Mouse (Mus musculus) neural tube, embryonic 12.5 days (tissue): ENCODE results near the gene Apc2. TPM values are rescaled to one million over a fixed set of nuclear protein-coding genes. Genes with fewer than 3 reads are reported as not detected.

Source experiments
- ATAC-seq: fragments of 200-750 bp; cut with Nextera tagmentation; 2 replicates; pipeline ENCODE4 v1.8.0; 2017; ENCODE audit warnings: low read depth, mild to moderate bottlenecking, moderate TSS enrichment, moderate library complexity; ENCODE audit not compliant: low FRiP score
- H3K27ac ChIP-seq: fragments of 300-500 bp; sonication (generic); 2 replicates; pipeline ENCODE4 v1.5.1; 2016
- H3K27me3 ChIP-seq: fragments of 300-500 bp; sonication (generic); replicated peaks from 2 replicates; pipeline ENCODE4 v1.6.1; 2016; ENCODE audit warnings: mild to moderate bottlenecking
- H3K36me3 ChIP-seq: fragments of 300-500 bp; sonication (generic); 2 replicates; pipeline ENCODE4 v1.6.1; 2016; ENCODE audit warnings: mild to moderate bottlenecking
- H3K4me1 ChIP-seq: fragments of 300-500 bp; sonication (generic); 2 replicates; pipeline ENCODE4 v1.6.1; 2016
- H3K4me2 ChIP-seq: fragments of 300-500 bp; sonication (generic); replicated peaks from 2 replicates; pipeline ENCODE4 v1.6.1; 2016; ENCODE audit warnings: mild to moderate bottlenecking
- H3K4me3 ChIP-seq: fragments of 300-500 bp; sonication (generic); 2 replicates; pipeline ENCODE4 v1.5.1; 2016
- H3K9ac ChIP-seq: fragments of 300-500 bp; sonication (generic); 2 replicates; pipeline ENCODE4 v1.6.1; 2016; ENCODE audit warnings: mild to moderate bottlenecking
- H3K9me3 ChIP-seq: fragments of 300-500 bp; sonication (generic); 2 replicates; pipeline ENCODE4 v1.6.1; 2016; ENCODE audit warnings: mild to moderate bottlenecking
- WGBS: fragments of 180-500 bp; shearing (Covaris S2); methylation state at CpG from one replicate; pipeline ENCODE4 v1.1.7; 2016; 5-methylcytosine and 5-hydroxymethylcytosine counted together
- polyA plus RNA-seq: library from polyadenylated mRNA; unstranded; fragments of >200 nt; fragmentation: Nextera tagmentation; extraction: Ambion mirVana; gene quantifications from 2 replicates; pipeline ENCODE4 v1.2.1, GENCODE M21; 2016

Apc2 gene
- polyA plus RNA-seq, 1 experiment from 2014 or later = 175 TPM

DNA sequence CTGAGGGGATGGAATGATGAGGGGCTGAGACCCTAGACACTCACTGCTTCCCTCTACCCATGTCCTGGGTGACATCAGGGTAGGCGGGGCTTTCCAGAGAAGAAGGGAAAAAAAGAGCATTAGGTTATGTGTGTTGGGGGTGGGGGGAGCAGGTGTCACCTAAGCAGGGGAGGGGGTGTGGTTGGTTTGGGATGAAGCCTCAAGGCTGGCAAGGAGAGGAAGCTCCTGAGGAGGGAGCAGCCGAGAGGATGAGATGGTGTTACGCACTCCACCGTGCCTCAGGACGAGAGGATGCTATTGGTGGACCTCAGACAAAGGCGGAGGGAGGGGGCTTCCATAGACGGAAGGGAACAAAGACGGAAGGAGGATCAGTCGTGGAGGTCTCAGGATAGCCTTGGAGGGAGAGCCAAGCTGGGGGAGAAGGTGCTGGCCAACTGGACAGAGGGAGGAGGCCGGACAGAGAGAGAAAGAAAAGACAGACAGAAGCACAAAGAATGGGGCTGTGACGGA is 5.0 kb downstream of the Apc2 start:
- peak overlapping the region; percentile 89 for H3K27ac ChIP-seq
- peak overlapping the region; percentile 95 for H3K9ac ChIP-seq
- 6% methylated on average over 11 of the region's 11 CpGs for WGBS
- H3K4me2 ChIP-seq = peak overlapping the region; percentile 86
- H3K36me3 ChIP-seq = peaks cover 31% of the 10 kb centered on the region
- H3K4me1 ChIP-seq = peaks cover 69% of the 10 kb centered on the region
- H3K4me3 ChIP-seq = peak overlapping the region; percentile 67
- H3K9me3 ChIP-seq = no peaks in the 10 kb centered on the region
- ATAC-seq = peak; percentile 75
- H3K27me3 ChIP-seq = peaks cover 17% of the 10 kb centered on the region; the same call in 1 of the 2 replicates

DNA sequence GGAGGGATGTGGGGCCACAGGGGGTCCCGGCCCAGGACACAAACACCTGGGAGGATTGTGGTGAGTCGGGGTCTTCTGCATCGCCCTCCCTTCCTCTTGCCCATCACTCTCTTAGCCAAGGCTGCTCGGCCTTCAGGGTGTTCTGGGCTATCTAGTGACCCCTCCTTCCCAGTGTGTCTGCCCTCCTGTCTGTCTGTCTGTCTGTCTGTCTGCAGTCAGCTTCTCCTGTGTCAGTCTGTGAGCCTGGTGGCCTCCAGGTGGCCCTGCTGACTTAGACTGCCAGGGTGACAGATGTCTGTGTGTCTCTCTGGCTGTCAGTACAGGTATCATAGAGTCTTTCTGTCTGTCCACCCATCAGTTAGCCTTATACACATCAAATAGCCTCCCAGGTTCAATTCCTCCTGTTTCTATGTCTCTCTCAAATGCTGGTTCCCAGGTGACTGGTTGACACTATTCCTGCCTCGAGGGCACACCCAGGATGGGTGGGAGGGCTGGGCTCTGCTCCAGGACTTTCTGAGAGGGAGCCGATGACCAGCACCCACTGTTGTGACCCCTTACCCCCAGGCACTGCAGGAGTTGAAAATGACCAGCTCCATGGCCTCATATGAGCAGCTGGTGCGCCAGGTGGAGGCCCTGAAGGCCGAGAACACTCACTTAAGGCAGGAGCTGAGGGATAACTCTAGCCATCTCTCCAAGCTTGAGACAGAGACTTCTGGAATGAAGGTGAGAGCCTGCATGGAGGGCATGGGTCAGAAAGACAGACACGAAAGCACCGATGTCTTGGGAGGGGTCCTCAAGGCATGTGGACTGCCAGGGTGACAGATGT is 5.7 kb downstream of the Apc2 start:
- H3K27ac ChIP-seq = peak overlapping the region; percentile 89
- H3K4me3 ChIP-seq = peak overlapping the region; percentile 67
- no peak for ATAC-seq
- H3K36me3 ChIP-seq = peaks cover 38% of the 10 kb centered on the region
- H3K4me2 ChIP-seq = peak overlapping the region; percentile 86
- WGBS = 70% methylated on average over 10 of the region's 10 CpGs
- peak overlapping the region; percentile 95 for H3K9ac ChIP-seq
- no peaks in the 10 kb centered on the region for H3K9me3 ChIP-seq
- H3K4me1 ChIP-seq = peaks cover 62% of the 10 kb centered on the region
- peaks cover 23% of the 10 kb centered on the region for H3K27me3 ChIP-seq

GRCm38 (mm10) chr10:80302082-80302355 is 6.2 kb downstream of the Apc2 start:
- WGBS = 52% methylated on average over 5 of the region's 5 CpGs
- Histone ChIP-seq H3K4me3 (peak overlapping the region; percentile 67), H3K27me3 (peaks cover 23% of the 10 kb centered on the region), H3K27ac (no peak overlapping the region), H3K9me3 (no peaks in the 10 kb centered on the region), H3K4me2 (peak overlapping the region; percentile 86), H3K9ac (peak overlapping the region; percentile 95), H3K36me3 (peaks cover 43% of the 10 kb centered on the region), H3K4me1 (peaks cover 57% of the 10 kb centered on the region)
- ATAC-seq = no peak

- Histone ChIP-seq H3K27me3 (peaks cover 23% of the 10 kb centered on the region), H3K36me3 (peaks cover 48% of the 10 kb centered on the region), H3K9me3 (no peaks in the 10 kb centered on the region), H3K27ac (no peak overlapping the region), H3K4me3 (peak overlapping the region; percentile 67), H3K4me2 (peak overlapping the region; percentile 86), H3K4me1 (peaks cover 52% of the 10 kb centered on the region), H3K9ac (peak overlapping the region; percentile 95)
- ATAC-seq = no peak
- WGBS = 12% methylated on average over 9 of the region's 9 CpGs
These were observed 6.7 kb downstream of the Apc2 start for GRCm38 (mm10) chr10:80302471-80302881.

DNA sequence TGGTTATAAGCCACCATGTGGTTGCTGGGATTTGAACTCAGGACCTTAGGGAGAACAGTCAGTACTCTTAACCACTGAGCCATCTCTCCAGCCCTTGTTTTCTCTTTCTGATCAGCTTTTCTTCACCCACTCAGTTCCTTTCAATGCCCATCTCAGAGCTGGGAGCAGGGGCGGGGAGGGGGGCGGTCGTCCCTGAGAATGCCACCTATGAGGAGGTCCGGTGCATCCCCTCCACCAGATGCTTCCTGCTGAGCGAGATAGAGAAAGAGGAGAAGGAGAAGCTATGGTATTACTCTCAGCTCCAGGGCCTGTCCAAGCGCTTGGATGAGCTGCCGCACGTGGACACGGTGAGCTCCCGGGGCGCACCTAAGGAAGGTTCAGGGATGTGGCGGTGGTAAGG is 8.7 kb downstream of the Apc2 start:
- WGBS = 20% methylated on average over 12 of the region's 12 CpGs
- 0 out of 2 replicates have a peak overlapping the region, but pooled peaks have one; percentile 6 for H3K9ac ChIP-seq
- no peak for ATAC-seq
- H3K4me1 ChIP-seq = peaks cover 39% of the 10 kb centered on the region
- H3K4me2 ChIP-seq = peak overlapping the region; percentile 42
- H3K4me3 ChIP-seq = peak overlapping the region; percentile 7; the same call in 1 of the 2 replicates
- no peak overlapping the region for H3K27ac ChIP-seq
- H3K27me3 ChIP-seq = peaks cover 17% of the 10 kb centered on the region
- H3K36me3 ChIP-seq = peaks cover 68% of the 10 kb centered on the region
- H3K9me3 ChIP-seq = no peaks in the 10 kb centered on the region

GRCm38 (mm10) chr10:80304862-80305261 is 9.1 kb downstream of the Apc2 start:
- Histone ChIP-seq H3K4me3 (no peak overlapping the region), H3K27ac (no peak overlapping the region), H3K9me3 (no peaks in the 10 kb centered on the region), H3K4me1 (peaks cover 35% of the 10 kb centered on the region), H3K9ac (0 out of 2 replicates have a peak overlapping the region, but pooled peaks have one; percentile 6), H3K27me3 (peaks cover 16% of the 10 kb centered on the region), H3K4me2 (peak overlapping the region; percentile 42), H3K36me3 (peaks cover 71% of the 10 kb centered on the region)
- ATAC-seq = no peak
- 16% methylated on average over 25 of the region's 25 CpGs for WGBS

- Histone ChIP-seq H3K27me3 (peaks cover 59% of the 10 kb centered on the region), H3K4me2 (no peak overlapping the region), H3K9ac (no peak overlapping the region), H3K4me3 (no peak overlapping the region), H3K9me3 (no peaks in the 10 kb centered on the region), H3K27ac (no peak overlapping the region), H3K4me1 (peaks cover 28% of the 10 kb centered on the region), H3K36me3 (peaks cover 98% of the 10 kb centered on the region)
- WGBS = 86% methylated on average over 16 of the region's 16 CpGs
- no peak for ATAC-seq
These were observed 15.8 kb downstream of the Apc2 start for GRCm38 (mm10) chr10:80311560-80311959.

GRCm38 (mm10) chr10:80312586-80313504 is 17.1 kb downstream of the Apc2 start:
- Histone ChIP-seq H3K27me3 (peaks cover 61% of the 10 kb centered on the region), H3K36me3 (peaks cover 98% of the 10 kb centered on the region), H3K4me2 (no peak overlapping the region), H3K27ac (no peak overlapping the region), H3K9ac (no peak overlapping the region), H3K4me1 (peaks cover 35% of the 10 kb centered on the region), H3K4me3 (no peak overlapping the region), H3K9me3 (no peaks in the 10 kb centered on the region)
- ATAC-seq = no peak
- 72% methylated on average over 54 of the region's 54 CpGs for WGBS

GRCm38 (mm10) chr10:80313627-80314201 is 17.9 kb downstream of the Apc2 start:
- H3K4me3 ChIP-seq = no peak overlapping the region
- no peaks in the 10 kb centered on the region for H3K9me3 ChIP-seq
- peaks cover 61% of the 10 kb centered on the region for H3K27me3 ChIP-seq
- WGBS = 47% methylated on average over 20 of the region's 20 CpGs
- H3K4me1 ChIP-seq = peaks cover 36% of the 10 kb centered on the region
- no peak for ATAC-seq
- H3K9ac ChIP-seq = no peak overlapping the region
- H3K27ac ChIP-seq = no peak overlapping the region
- peaks cover 98% of the 10 kb centered on the region for H3K36me3 ChIP-seq
- H3K4me2 ChIP-seq = peak overlapping the region; percentile 1; the same call in 1 of the 2 replicates

- Histone ChIP-seq H3K9me3 (no peaks in the 10 kb centered on the region), H3K4me2 (no peak overlapping the region), H3K4me1 (peaks cover 44% of the 10 kb centered on the region), H3K9ac (no peak overlapping the region), H3K4me3 (no peak overlapping the region), H3K36me3 (peaks cover 93% of the 10 kb centered on the region), H3K27ac (no peak overlapping the region), H3K27me3 (peaks cover 61% of the 10 kb centered on the region)
- WGBS = 54% methylated on average over 16 of the region's 16 CpGs
- ATAC-seq = no peak
These were observed 18.8 kb downstream of the Apc2 start for GRCm38 (mm10) chr10:80314494-80315001.

GRCm38 (mm10) chr10:80315315-80315714 is 19.5 kb downstream of the Apc2 start:
- 0 out of 2 replicates have a peak overlapping the region, but pooled peaks have one; percentile 3 for H3K4me2 ChIP-seq
- H3K27ac ChIP-seq = no peak overlapping the region
- peaks cover 87% of the 10 kb centered on the region for H3K36me3 ChIP-seq
- H3K9me3 ChIP-seq = no peaks in the 10 kb centered on the region
- H3K27me3 ChIP-seq = peaks cover 61% of the 10 kb centered on the region
- WGBS = 44% methylated on average over 27 of the region's 27 CpGs
- 0 out of 2 replicates have a peak overlapping the region, but pooled peaks have one; percentile 21 for H3K9ac ChIP-seq
- peaks cover 49% of the 10 kb centered on the region for H3K4me1 ChIP-seq
- no peak overlapping the region for H3K4me3 ChIP-seq
- ATAC-seq = no peak
